Mouse (Mus musculus): ENCODE measurements around the gene Sec14l2.

Gene Sec14l2

GRCm38 (mm10) chr11:4060866-4061575, 62.2 kb downstream of the Sec14l2 start:
- in situ Hi-C loops (cut with MboI, MseI), result no loop called here

DNA sequence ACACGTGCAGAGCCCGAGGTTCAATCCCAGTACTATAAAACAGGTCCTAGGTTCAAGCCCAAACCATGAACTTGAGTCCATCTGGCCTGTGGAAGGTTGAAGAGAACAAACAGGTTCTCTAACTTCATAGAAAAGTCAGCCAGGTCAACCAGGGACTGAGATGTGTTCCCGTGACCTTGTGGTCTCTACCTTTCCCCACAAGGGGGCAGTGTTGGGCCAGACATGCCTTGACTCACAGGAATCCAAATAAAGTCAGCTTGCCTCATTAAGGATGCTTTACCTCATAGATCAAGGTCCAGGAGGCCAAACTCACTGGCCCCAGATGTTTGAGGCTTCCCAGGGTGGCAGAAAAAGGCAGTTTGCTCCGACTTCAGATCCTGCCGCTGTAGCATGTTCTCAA, 69.6 kb downstream of the Sec14l2 start:
- in situ Hi-C loops (cut with MboI, MseI), result no loop called here

- in situ Hi-C loops (cut with MboI, MseI), result no loop called here
Measured at GRCm38 (mm10) chr11:4048438-4048837, 74.8 kb downstream of the Sec14l2 start.

- in situ Hi-C loops (cut with MboI, MseI), result no loop called here
Measured at GRCm38 (mm10) chr11:4047766-4048165, 75.4 kb downstream of the Sec14l2 start.
